Mouse (Mus musculus): ENCODE measurements at regions not wholly inside any gene's neighbourhood (a gene's known extent, or its start where the extent isn't known, plus 50 kb on each side); places are given as distances from the start of the nearest gene placed in this dataset.

- DNase-seq: no peak
These were observed 288.1 kb upstream of the Cxadr start for GRCm38 (mm10) chr16:78013049-78013819.

GRCm38 (mm10) chr16:78004016-78004415, 297.3 kb upstream of the Cxadr start:
- DNase-seq: no peak

- DNase-seq: no peak
These were observed 308.3 kb upstream of the Cxadr start for GRCm38 (mm10) chr16:77992986-77993385.

GRCm38 (mm10) chr16:77989791-77990325, 311.4 kb upstream of the Cxadr start:
- no peak for DNase-seq

GRCm38 (mm10) chr16:77989139-77989538, 312.1 kb upstream of the Cxadr start:
- no peak for DNase-seq

GRCm38 (mm10) chr16:77986884-77987529, 314.3 kb upstream of the Cxadr start:
- no peak for DNase-seq

- DNase-seq: no peak
These were observed 346.9 kb upstream of the Gm11146 start for GRCm38 (mm10) chr16:77948785-77949184.

GRCm38 (mm10) chr16:77945442-77945841, 343.5 kb upstream of the Gm11146 start:
- DNase-seq: no peak

GRCm38 (mm10) chr16:77931025-77931723, 329.3 kb upstream of the Gm11146 start:
- DNase-seq: no peak

GRCm38 (mm10) chr16:77914160-77915070, 312.5 kb upstream of the Gm11146 start:
- no peak for DNase-seq

GRCm38 (mm10) chr16:77894247-77894646, 292.4 kb upstream of the Gm11146 start:
- no peak for DNase-seq

GRCm38 (mm10) chr16:77893690-77894089, 291.8 kb upstream of the Gm11146 start:
- DNase-seq: no peak

GRCm38 (mm10) chr16:77892731-77893130, 290.8 kb upstream of the Gm11146 start:
- no peak for DNase-seq

- no peak for DNase-seq
These were observed 287.5 kb upstream of the Gm11146 start for GRCm38 (mm10) chr16:77889348-77889747.

- DNase-seq: no peak
These were observed 283.3 kb upstream of the Gm11146 start for GRCm38 (mm10) chr16:77885060-77885679.

- DNase-seq: no peak
These were observed 282.6 kb upstream of the Gm11146 start for GRCm38 (mm10) chr16:77884495-77884894.

- no peak for DNase-seq
These were observed 275.1 kb upstream of the Gm11146 start for GRCm38 (mm10) chr16:77877006-77877405.

- DNase-seq: no peak
These were observed 261.4 kb upstream of the Gm11146 start for GRCm38 (mm10) chr16:77863246-77863645.

- DNase-seq: no peak
These were observed 250.3 kb upstream of the Gm11146 start for GRCm38 (mm10) chr16:77852066-77852781.

- DNase-seq: no peak
These were observed 249.5 kb upstream of the Gm11146 start for GRCm38 (mm10) chr16:77851206-77852065.

Data from kidney, postnatal 14 days (tissue).